Mouse (Mus musculus) bone marrow macrophage, adult 2 months (primary cell): ENCODE data around the gene Dspp.

Source experiments
- CTCF ChIP-seq: IDR thresholded peaks from 2 replicates; pipeline ENCODE4 v1.5.1; 2012; ENCODE audit warnings: low read depth, mild to moderate bottlenecking, low read length, moderate library complexity
- POLR2A ChIP-seq: IDR thresholded peaks from 2 replicates; pipeline ENCODE4 v1.6.1; 2012; ENCODE audit warnings: mild to moderate bottlenecking, low read depth, low read length, borderline replicate concordance

- TF ChIP-seq CTCF (no peak), POLR2A (no peak)
These were observed 7.0 kb upstream of the Dspp start for GRCm38 (mm10) chr5:104163536-104163935.
